Mouse (Mus musculus) forebrain, embryonic 10.5 days (tissue): Measurements from ENCODE around the gene Klrb1f. TPM values are rescaled to one million over a fixed set of nuclear protein-coding genes. Genes with fewer than 3 reads are reported as not detected.
"Not testable (repeated sequence)": the region's sequence is repeated elsewhere in the genome, so short reads cannot be mapped to it uniquely, and the experiment has no call there.

Experiments used
- DNase-seq: peaks from one replicate; pipeline ENCODE4 v3.0.0-alpha.2; 2017; ENCODE audit warnings: low spot score; ENCODE audit errors: extremely low spot score
- H3K27ac ChIP-seq: fragments of 300-500 bp; sonication (generic); 2 replicates; pipeline ENCODE4 v1.5.1; 2016; ENCODE audit warnings: mild to moderate bottlenecking
- H3K27me3 ChIP-seq: fragments of 300-500 bp; sonication (generic); 2 replicates; pipeline ENCODE4 v1.6.1; 2016; ENCODE audit warnings: mild to moderate bottlenecking; ENCODE audit not compliant: poor library complexity, severe bottlenecking
- H3K36me3 ChIP-seq: fragments of 300-500 bp; sonication (generic); replicated peaks from 2 replicates; pipeline ENCODE4 v1.6.1; 2016; ENCODE audit warnings: mild to moderate bottlenecking, moderate library complexity
- H3K4me1 ChIP-seq: fragments of 300-500 bp; sonication (generic); 2 replicates; pipeline ENCODE4 v1.6.1; 2016
- H3K4me3 ChIP-seq: fragments of 300-500 bp; sonication (generic); 2 replicates; pipeline ENCODE4 v1.5.1; 2016; ENCODE audit warnings: mild to moderate bottlenecking, moderate library complexity
- H3K9me3 ChIP-seq: fragments of 300-500 bp; sonication (generic); 2 replicates; pipeline ENCODE4 v1.6.1; 2016; ENCODE audit warnings: mild to moderate bottlenecking, moderate library complexity
- WGBS: fragments of 180-500 bp; shearing (Covaris S2); methylation state at CpG from one replicate; pipeline ENCODE4 v1.1.7; 2016; 5-methylcytosine and 5-hydroxymethylcytosine counted together
- polyA plus RNA-seq: library from polyadenylated mRNA; unstranded; fragments of >200 nt; fragmentation: Nextera tagmentation; extraction: Ambion mirVana; gene quantifications from 2 replicates; pipeline ENCODE4 v1.2.1, GENCODE M21; 2016

Gene Klrb1f
- polyA plus RNA-seq, 1 experiment from 2014 or later = not detected

GRCm38 (mm10) chr6:129056237-129056636 is 10.5 kb downstream of the Klrb1f start:
- no peak for DNase-seq
- Histone ChIP-seq H3K36me3 (no peaks in the 10 kb centered on the region), H3K27me3 (no peaks in the 10 kb centered on the region), H3K9me3 (no peaks in the 10 kb centered on the region), H3K4me1 (no peaks in the 10 kb centered on the region), H3K27ac (no peak overlapping the region), H3K4me3 (no peak overlapping the region)
- WGBS = 88% methylated on average over 3 of the region's 3 CpGs

DNA sequence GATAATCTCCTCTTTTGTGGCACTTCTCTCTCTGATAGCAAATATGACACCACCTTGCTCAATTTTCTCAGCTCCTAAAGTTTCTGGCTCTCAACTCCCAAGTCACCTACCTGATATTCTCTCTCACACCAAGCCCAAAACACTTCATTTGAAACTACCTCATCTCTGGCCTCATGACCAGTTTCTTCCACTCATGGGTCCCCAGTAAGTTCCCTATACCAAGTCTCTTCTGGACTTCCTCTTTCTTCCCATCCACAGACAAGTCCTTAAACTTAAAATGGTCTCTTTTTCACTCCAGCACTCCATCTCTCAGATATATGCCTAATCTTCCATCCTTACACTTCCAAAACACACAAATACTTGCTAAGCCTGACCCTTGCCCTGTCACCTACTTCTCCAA is 12.3 kb downstream of the Klrb1f start:
- DNase-seq = no peak
- H3K36me3 ChIP-seq = no peaks in the 10 kb centered on the region

GRCm38 (mm10) chr6:129065407-129065806 is 19.7 kb downstream of the Klrb1f start:
- H3K4me3 ChIP-seq = no peak overlapping the region
- no peaks in the 10 kb centered on the region for H3K4me1 ChIP-seq
- DNase-seq = no peak
- H3K27me3 ChIP-seq = no peaks in the 10 kb centered on the region
- no peak overlapping the region for H3K27ac ChIP-seq
- 83% methylated on average over 3 of the region's 3 CpGs for WGBS
- no peaks in the 10 kb centered on the region for H3K9me3 ChIP-seq
- no peaks in the 10 kb centered on the region for H3K36me3 ChIP-seq

More for the DNA sequence above, 12.3 kb downstream of the Klrb1f start:
- H3K4me1 ChIP-seq = no peaks in the 10 kb centered on the region
- no peak overlapping the region for H3K4me3 ChIP-seq
- no peak overlapping the region for H3K27ac ChIP-seq
- H3K9me3 ChIP-seq = no peaks in the 10 kb centered on the region
- no peaks in the 10 kb centered on the region for H3K27me3 ChIP-seq

GRCm38 (mm10) chr6:129065857-129066256 is 20.2 kb downstream of the Klrb1f start:
- 93% methylated on average over 3 of the region's 3 CpGs for WGBS
- Histone ChIP-seq H3K27me3 (no peaks in the 10 kb centered on the region), H3K4me1 (no peaks in the 10 kb centered on the region), H3K27ac (no peak overlapping the region), H3K4me3 (no peak overlapping the region), H3K36me3 (no peaks in the 10 kb centered on the region), H3K9me3 (no peaks in the 10 kb centered on the region)
- DNase-seq = no peak

DNA sequence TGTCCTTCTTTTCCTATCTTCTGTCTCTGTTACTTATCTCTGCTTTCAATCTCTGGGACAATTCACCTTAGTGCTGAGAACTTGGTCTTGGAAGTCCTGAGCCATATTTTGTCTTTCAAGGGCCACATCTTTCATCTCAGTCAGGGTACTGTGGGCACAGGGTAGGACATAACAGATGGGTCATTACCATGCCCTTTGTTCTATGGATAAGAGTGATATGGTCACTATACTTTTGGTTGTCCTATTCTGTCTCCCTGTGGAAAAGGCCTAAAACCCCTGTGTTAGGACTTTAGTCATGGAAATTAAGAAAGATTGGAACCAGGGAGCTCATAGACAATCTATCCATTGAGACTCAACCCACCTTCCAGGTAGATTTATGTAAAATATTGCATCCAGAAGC is 20.8 kb downstream of the Klrb1f start:
- Histone ChIP-seq H3K27me3 (no peaks in the 10 kb centered on the region), H3K27ac (no peak overlapping the region), H3K36me3 (no peaks in the 10 kb centered on the region), H3K4me1 (no peaks in the 10 kb centered on the region), H3K9me3 (no peaks in the 10 kb centered on the region; the same call in 1 of the 2 replicates), H3K4me3 (no peak overlapping the region)
- no peak for DNase-seq

- WGBS = 91% methylated on average over 1 of the region's 1 CpGs
- Histone ChIP-seq H3K27me3 (no peaks in the 10 kb centered on the region), H3K9me3 (no peaks in the 10 kb centered on the region; the same call in 1 of the 2 replicates), H3K27ac (no peak overlapping the region), H3K4me1 (no peaks in the 10 kb centered on the region), H3K36me3 (no peaks in the 10 kb centered on the region), H3K4me3 (no peak overlapping the region)
- DNase-seq = no peak
Measured at GRCm38 (mm10) chr6:129066986-129067385, 21.3 kb downstream of the Klrb1f start.

GRCm38 (mm10) chr6:129085098-129085497 is 39.4 kb downstream of the Klrb1f start:
- Histone ChIP-seq H3K36me3 (no peaks in the 10 kb centered on the region), H3K4me1 (no peaks in the 10 kb centered on the region), H3K9me3 (no peaks in the 10 kb centered on the region), H3K4me3 (no peak overlapping the region), H3K27me3 (no peaks in the 10 kb centered on the region), H3K27ac (no peak overlapping the region)
- no peak for DNase-seq
- WGBS = 79% methylated on average over 6 of the region's 6 CpGs

DNA sequence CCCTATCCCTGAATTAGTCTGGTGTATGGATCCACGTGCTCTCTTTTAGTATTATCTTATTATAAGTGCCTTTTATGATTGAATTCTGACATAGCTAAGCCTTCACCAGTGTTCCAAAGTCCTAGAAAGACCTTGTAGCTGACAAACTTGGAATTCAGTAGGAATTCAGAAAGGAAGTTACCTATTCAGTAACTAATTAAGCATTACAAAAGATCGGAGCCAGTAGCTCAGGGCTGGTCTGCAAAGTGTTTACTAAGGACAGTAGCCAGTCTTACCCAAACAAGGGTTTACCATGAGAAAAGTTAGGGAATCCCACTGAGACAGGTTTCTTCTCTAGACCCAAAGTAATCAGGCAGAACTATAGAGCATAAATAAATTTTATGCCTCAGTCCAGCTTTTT is 40.3 kb downstream of the Klrb1f start:
- H3K27me3 ChIP-seq, H3K4me1 ChIP-seq, DNase-seq, H3K36me3 ChIP-seq, H3K27ac ChIP-seq, H3K4me3 ChIP-seq, H3K9me3 ChIP-seq: not testable (repeated sequence)
- 83% methylated on average over 2 of the region's 2 CpGs for WGBS

GRCm38 (mm10) chr6:129088161-129088560 is 42.5 kb downstream of the Klrb1f start:
- DNase-seq = no peak
- H3K27ac ChIP-seq = no peak overlapping the region
- no peaks in the 10 kb centered on the region for H3K36me3 ChIP-seq
- H3K9me3 ChIP-seq = 0 out of 2 replicates have a peak, but pooled peaks cover 2% of the 10 kb centered on the region
- H3K4me3 ChIP-seq = no peak overlapping the region
- WGBS = 91% methylated on average over 1 of the region's 1 CpGs
- H3K27me3 ChIP-seq = no peaks in the 10 kb centered on the region
- H3K4me1 ChIP-seq = no peaks in the 10 kb centered on the region

- DNase-seq, H3K27ac ChIP-seq, H3K36me3 ChIP-seq, H3K9me3 ChIP-seq, H3K4me1 ChIP-seq, H3K27me3 ChIP-seq, H3K4me3 ChIP-seq: not testable (repeated sequence)
- 97% methylated on average over 8 of the region's 8 CpGs for WGBS
Measured at GRCm38 (mm10) chr6:129088596-129088995, 42.9 kb downstream of the Klrb1f start.

DNA sequence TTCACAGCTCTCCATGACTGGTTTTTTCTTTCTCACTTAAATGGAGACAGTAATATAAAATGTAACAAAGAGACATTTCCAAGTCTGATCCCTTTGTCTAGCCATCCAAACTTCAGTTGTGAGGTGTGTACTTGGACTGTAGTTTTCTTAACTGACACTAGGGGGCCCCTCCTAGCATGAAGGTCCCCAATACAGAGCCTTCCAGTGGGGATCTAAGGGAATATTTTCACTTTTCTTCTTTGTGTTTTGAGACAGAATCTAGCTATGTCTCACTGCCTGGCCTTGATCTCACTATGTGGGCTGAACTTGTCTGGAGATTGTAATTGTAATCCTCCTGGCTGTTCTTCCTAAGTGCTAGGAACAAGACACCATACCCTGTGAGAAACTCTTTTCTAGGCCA is 49.5 kb downstream of the Klrb1f start:
- Histone ChIP-seq H3K4me1 (no peaks in the 10 kb centered on the region), H3K36me3 (no peaks in the 10 kb centered on the region), H3K4me3 (no peak overlapping the region), H3K9me3 (0 out of 2 replicates have a peak, but pooled peaks cover 2% of the 10 kb centered on the region), H3K27ac (no peak overlapping the region), H3K27me3 (no peaks in the 10 kb centered on the region)
- no peak for DNase-seq

GRCm38 (mm10) chr6:129097929-129098328 is 52.2 kb downstream of the Klrb1f start:
- no peaks in the 10 kb centered on the region for H3K4me1 ChIP-seq
- 83% methylated on average over 1 of the region's 1 CpGs for WGBS
- no peaks in the 10 kb centered on the region for H3K27me3 ChIP-seq
- H3K36me3 ChIP-seq = no peaks in the 10 kb centered on the region
- no peak for DNase-seq
- no peak overlapping the region for H3K4me3 ChIP-seq
- H3K9me3 ChIP-seq = no peaks in the 10 kb centered on the region
- H3K27ac ChIP-seq = no peak overlapping the region

- H3K36me3 ChIP-seq, H3K4me1 ChIP-seq, H3K9me3 ChIP-seq, H3K4me3 ChIP-seq, H3K27ac ChIP-seq, DNase-seq, H3K27me3 ChIP-seq: not testable (repeated sequence)
- WGBS = 83% methylated on average over 1 of the region's 1 CpGs
Measured at GRCm38 (mm10) chr6:129100794-129101193, 55.1 kb downstream of the Klrb1f start, which contains the start of gene Clec2e. Clec2e (minus strand) TSS chr6:129100913.

DNA sequence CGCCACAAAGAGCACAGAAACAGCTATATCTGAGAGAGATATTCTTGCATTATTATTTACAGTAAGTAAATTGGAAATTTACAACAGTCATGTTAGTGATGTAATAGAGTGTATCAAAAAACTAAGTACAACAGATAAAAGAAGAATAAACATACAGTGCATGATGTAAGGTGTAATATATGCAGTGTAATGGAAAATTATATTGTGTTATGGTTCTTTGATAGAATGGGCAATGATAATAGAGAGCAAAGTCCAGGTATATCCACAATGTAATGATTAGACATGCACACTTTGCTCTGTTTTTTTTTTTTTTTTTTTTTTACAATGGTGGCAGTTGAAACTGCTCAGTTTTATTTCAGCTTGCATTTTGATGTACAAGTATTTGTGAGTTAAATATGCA is 55.9 kb downstream of the Klrb1f start:
- no peaks in the 10 kb centered on the region for H3K4me1 ChIP-seq
- DNase-seq = no peak
- H3K9me3 ChIP-seq = no peaks in the 10 kb centered on the region
- no peak overlapping the region for H3K27ac ChIP-seq
- no peaks in the 10 kb centered on the region for H3K36me3 ChIP-seq
- 82% methylated on average over 1 of the region's 1 CpGs for WGBS
- H3K27me3 ChIP-seq = no peaks in the 10 kb centered on the region
- H3K4me3 ChIP-seq = no peak overlapping the region
